Mouse (Mus musculus): ENCODE data around the gene Tbc1d2.
A peak's percentile ranks its signal among the peaks of the same experiment; 100 is the strongest.
"Not testable (repeated sequence)": the region's sequence is repeated elsewhere in the genome, so short reads cannot be mapped to it uniquely, and the experiment has no call there.

Tbc1d2 gene

GRCm38 (mm10) chr4:46601258-46601843 lies 48.7 kb downstream of the Tbc1d2 start:
- DNase-seq (ENCODE audit: low spot score), result peak; percentile 10

DNA sequence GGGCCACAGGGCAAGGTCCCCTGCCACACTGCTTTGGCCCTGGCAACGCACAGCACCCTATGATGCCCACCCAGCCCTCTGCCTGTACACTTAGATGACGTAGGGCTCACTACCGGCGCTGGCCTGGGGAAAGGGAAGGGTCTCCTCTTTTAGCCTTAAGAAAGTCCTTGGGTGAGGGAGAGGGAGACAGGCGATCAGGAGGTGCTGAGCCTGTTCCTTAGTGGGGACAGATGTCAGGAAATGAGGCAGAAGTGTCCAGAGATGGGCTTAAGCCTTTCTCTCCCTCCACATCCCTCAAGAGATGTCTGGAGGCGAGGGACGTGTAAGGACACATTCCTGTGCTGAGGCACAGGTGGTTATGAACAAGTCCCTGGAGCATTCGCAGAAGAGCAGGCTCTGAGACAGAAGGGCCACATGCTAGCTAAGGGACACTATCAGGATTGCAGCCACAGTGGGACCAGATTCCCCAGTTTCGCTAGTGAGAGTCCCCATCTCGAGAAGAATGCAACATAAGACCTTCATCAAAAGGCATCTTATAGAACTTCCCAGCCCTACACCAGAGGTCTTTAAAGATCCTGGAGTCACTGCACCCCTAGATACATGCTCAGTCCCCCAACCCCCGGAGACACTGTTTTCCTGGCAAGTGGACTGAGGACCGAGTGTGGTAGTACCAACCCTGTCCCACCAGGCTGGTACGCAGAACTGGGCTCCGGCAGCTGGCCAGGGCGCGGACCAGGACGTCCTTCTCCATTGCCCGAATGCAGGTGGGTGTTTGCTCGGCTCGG lies 49.3 kb downstream of the Tbc1d2 start:
- no peak for DNase-seq (ENCODE audit: low spot score)

DNA sequence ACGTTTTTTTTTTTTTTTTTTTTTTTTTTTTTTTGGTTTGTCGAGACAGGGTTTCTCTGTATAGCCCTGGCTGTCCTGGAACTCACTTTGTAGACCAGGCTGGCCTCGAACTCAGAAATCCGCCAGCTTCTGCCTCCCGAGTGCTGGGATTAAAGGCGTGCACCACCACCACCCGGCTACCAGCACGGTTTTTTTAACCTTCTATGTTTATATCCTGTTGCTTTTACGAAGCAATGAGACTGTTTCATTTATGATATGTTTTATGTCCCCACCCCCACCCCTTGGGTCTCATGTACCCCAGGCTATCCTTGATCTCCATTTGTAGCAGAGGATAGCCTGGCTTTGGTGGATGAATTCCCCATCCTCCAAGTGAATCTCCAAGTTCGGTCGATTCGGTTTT lies 50.4 kb downstream of the Tbc1d2 start:
- DNase-seq (ENCODE audit: low spot score), result not testable (repeated sequence)

- DNase-seq (ENCODE audit: low spot score), result peak; percentile 8
Observed at GRCm38 (mm10) chr4:46598981-46599380, 51.0 kb downstream of the Tbc1d2 start.

- peak; percentile 6 for DNase-seq (ENCODE audit: low spot score)
Observed at GRCm38 (mm10) chr4:46598111-46598510, 51.9 kb downstream of the Tbc1d2 start.

- peak; percentile 6 for DNase-seq (ENCODE audit: low spot score)
Observed at GRCm38 (mm10) chr4:46597286-46597961, 52.6 kb downstream of the Tbc1d2 start.

- no peak for DNase-seq (ENCODE audit: low spot score)
Observed at GRCm38 (mm10) chr4:46596398-46596797, 53.6 kb downstream of the Tbc1d2 start.

- no peak for DNase-seq (ENCODE audit: low spot score)
Observed at GRCm38 (mm10) chr4:46594131-46594530, 55.9 kb downstream of the Tbc1d2 start.

DNA sequence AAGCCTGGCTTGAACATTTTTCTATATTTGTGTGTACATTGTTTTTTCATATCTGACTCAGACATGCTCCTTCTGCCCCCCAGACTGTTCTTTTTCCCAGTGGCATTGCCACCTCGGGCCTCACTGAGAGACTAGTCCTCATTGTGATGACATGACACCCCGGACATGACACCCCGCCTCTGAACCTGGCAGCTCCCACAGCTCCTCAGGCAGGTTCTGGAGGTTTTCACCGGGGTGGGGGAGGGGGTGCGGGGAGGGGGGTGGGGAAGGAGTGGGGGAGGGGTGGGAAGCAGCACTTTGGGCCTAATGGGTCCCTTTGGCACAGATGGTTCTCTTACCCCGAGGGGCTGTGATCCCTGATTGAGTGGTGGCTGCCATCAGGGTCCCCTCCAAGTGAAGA lies 56.5 kb downstream of the Tbc1d2 start:
- DNase-seq (ENCODE audit: low spot score), result no peak

DNA sequence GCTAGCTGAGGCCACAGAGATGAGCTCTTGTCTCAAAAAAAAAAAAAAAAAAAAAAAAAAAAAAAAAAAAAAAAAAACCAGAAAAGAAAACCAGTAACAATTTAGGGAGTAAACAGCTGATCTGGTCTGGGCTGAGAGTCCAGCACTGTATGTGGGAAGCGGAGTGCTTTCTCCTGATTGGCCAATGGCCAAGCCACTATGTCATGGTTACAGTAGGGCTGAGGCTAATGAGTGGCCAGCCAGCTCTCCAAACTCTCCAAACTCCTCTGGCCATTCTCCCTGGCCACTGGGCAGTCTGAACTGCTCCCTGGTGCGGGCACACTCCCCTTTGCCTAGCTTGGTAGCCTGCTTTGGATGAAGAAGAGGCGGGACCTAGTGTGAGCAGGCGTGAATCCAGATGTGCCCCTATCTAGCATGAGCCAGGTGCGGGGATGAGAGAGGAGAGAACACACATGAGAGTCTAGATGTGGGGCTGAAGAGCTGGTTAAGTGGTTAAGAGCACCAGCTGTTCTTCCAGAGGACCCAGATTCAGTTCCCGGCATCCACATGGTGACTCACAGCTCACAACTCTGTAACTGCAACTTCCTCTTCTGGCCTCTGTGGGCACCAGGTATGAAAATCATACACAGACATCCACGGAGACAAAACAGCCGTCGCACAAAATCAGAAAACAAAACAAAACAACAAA lies 58.0 kb downstream of the Tbc1d2 start:
- DNase-seq (ENCODE audit: low spot score), result no peak

DNA sequence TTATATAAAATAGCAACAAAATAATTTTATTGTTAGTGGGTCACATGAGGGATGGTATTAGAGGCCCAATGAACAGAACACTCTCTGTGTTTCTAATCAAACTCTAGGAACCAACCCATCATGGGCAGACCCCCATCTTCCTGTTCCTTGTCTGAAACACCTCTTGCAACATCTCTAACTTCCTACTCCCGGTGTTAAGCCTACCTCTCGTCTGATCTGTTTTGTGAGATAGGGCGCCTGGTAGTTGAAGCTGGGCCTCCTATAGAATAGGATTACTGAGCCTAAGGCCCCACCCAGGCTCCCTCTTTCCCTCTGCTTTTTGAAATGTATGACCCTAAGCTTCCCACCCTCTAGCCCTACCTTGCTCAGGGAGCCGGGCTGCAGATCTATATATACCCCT lies 59.2 kb downstream of the Tbc1d2 start:
- DNase-seq (ENCODE audit: low spot score), result no peak

GRCm38 (mm10) chr4:46589946-46590684 lies 59.9 kb downstream of the Tbc1d2 start:
- no peak for DNase-seq (ENCODE audit: low spot score)

DNA sequence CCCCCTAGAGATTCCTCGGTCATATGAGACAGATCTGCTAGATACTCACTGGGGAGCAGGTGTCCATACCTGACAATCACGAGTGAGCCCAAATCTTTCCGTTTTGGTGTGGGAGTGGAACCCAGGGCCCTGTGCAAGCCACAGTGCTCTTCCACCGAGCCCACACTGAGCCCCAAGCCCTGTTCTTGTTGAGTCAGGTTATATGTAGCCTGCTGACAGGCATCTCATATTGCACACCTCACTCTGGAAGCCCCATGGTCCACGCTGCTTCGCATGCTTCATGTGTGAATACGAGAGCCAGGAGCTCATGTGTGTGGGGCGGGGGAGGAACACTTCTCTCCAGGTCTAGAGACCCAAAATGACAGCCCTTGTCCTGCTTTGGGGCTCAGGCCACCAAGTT lies 60.9 kb downstream of the Tbc1d2 start:
- DNase-seq (ENCODE audit: low spot score), result no peak

DNA sequence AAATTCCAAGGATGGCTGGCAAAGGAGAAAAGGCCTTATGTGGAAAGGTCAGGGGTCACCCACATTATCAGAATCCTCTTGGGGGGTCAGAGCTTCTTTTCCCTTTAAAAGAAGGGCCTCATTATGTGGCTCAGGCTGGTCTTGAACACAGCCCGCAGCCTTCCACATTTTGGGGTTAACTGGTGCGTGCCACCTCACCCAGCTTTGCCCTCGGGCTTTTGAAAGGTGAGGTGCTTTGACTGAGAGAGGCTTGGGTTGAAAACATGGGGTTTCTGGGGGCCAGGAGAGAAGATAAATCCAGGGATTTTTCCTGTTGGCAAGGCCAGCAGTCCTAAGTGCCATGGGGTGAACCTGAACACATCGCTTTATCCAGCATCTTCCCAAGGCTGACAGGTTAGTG lies 63.5 kb downstream of the Tbc1d2 start:
- DNase-seq (ENCODE audit: low spot score), result no peak

DNA sequence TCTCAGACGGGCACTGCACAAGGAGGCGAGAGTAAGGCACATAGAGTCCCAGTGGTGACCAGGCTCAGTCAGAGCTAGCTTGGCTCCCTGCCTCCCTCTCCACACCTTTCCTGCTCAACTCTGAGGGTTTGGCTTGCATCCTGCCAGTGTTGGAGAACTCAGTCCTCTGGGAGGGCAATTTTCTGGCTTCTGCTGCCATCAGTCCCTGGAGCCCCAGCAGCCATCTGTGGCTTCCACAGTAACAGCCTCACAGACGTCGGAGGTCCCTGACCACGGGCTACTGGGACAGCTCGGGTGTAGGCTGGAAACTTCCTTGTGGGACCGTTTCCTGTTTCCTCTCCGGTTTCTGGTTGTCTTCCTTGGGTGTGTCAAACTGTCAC lies 64.2 kb downstream of the Tbc1d2 start:
- no peak for DNase-seq (ENCODE audit: low spot score)

DNA sequence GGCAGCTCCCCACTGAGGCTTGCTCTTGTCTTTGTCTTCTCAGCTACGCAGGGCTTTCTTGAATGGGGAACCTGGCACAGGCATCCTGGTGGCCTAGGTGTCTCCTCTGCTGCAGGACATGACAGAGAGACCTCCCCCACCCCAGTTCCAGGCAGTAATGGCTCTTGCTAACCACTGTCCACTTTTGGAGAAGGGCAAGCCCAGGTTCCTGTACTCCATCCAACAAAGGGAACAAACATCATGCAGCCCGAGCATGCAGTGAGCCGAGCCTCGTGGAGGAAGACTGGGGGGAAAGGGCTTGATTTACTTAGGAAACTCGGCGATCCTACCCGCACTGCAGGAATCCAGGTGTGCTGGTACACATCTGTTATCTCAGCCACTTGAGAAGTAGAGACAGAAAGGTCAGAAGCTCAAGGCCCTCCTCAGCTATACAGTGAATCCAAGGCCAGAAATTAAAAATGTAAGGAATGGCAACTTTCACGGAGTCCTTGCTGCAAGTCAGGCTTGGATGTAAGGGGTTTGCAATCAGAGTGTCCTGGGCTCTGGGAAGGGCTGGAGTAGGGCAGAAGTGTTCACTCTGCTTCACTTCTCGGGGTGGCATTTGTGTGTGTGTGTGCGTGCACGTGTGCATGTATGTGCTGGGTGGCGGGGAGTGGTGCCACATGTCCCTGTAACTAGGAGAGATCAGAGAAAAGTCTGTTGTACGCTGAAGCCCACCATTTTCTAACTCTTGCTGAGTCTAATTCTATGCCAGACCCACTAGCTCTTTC lies 64.8 kb downstream of the Tbc1d2 start:
- no peak for DNase-seq (ENCODE audit: low spot score)

DNA sequence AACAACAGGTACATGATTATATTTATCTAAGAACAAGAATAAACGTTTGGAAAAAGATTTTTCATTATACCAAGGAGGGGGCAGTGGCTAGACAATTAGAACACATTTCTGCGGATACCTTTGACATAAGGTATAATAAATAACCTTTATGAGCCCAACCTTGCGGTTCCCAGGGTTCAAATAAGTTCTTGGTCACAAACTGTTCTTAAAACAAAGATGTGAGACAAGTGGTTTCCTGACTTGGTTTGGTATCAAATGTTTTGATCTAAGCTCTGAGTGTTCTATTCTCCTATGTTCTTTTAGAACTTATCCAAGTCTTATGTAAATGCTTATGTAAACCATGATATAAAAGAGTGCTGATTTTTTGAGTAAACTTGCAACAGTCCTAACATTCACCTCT lies 65.5 kb downstream of the Tbc1d2 start:
- DNase-seq (ENCODE audit: low spot score), result not testable (repeated sequence)

- DNase-seq (ENCODE audit: low spot score), result not testable (repeated sequence)
Observed at GRCm38 (mm10) chr4:46584084-46584483, 65.9 kb downstream of the Tbc1d2 start.

DNA sequence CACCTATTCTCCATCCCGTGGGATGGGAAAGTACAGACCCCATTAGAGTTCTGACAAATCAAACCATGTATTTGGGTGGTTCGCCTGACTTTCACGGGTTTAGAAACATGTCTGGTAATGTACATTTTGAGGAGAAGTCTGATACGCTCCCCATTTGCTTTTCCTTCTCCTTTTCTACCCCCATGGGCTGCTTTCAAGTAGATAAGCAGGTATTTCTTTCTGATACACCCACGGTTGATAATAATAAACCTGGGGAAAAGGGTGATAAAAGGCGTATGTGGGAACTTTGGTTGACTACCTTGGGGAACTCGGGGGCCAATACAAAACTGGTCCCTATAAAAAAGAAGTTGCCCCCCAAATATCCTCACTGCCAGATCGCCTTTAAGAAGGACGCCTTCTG lies 68.0 kb downstream of the Tbc1d2 start:
- DNase-seq (ENCODE audit: low spot score), result not testable (repeated sequence)

- not testable (repeated sequence) for DNase-seq (ENCODE audit: low spot score)
Observed at GRCm38 (mm10) chr4:46581577-46581976, 68.4 kb downstream of the Tbc1d2 start.

GRCm38 (mm10) chr4:46580799-46581243 lies 69.2 kb downstream of the Tbc1d2 start:
- DNase-seq (ENCODE audit: low spot score), result not testable (repeated sequence)

Measured in urinary bladder, postnatal 10 days (tissue).